Mouse (Mus musculus): ENCODE data around the gene Trpv4.

DNA sequence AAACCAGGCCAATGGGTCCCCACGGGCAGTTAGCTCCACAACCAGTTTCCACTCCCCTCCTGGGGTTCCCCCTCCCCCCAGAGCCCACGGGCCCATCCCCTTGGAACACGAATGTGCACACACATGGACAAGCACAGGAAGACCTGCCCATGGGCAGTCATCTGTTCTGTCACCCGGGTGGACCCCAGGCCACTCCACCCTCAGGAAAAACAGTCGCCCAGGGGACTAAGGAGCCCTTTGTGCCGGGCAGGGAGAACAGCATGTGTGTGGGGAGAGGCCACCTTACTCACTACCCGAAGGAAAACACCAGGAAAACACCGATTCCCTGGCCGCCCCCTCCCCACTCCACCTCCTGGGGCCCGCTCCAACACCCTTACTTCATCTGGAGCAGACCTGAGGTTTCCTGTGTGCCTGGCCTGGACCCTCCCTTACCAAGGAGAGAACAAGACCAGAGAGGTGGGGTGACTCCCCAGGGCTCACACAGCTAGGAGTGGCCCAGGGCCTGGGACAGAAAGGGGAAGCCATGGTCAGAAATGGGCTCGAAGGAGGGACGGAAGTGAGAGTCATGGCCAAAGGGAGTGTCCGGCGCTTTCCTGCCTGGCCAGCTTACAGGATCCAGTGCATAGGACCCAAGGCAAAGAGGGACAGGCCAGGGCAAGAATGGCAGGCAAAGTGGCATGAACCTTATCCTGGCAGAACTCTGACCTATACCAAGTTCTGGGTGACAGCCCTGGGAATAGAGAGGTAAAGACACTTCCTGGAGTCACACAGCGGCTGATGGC lies 4.4 kb downstream of the Trpv4 start:
- no peak for TF ChIP-seq GATA1 (IDR thresholded peaks at IDR 0.05; ENCODE audit: low read length)
- no peak for TF ChIP-seq TAL1 (IDR thresholded peaks at IDR 0.05; ENCODE audit: low read length)
